Mouse (Mus musculus) urinary bladder, postnatal 4 days (tissue): ENCODE data around the gene Rnpepl1.

Source experiments
- DNase-seq, 2 experiments: peaks; one replicate each; pipeline ENCODE4 v3.0.0; 2021 to 2022; ENCODE audit warnings: low spot score in 2 of 2

Rnpepl1 gene

DNA sequence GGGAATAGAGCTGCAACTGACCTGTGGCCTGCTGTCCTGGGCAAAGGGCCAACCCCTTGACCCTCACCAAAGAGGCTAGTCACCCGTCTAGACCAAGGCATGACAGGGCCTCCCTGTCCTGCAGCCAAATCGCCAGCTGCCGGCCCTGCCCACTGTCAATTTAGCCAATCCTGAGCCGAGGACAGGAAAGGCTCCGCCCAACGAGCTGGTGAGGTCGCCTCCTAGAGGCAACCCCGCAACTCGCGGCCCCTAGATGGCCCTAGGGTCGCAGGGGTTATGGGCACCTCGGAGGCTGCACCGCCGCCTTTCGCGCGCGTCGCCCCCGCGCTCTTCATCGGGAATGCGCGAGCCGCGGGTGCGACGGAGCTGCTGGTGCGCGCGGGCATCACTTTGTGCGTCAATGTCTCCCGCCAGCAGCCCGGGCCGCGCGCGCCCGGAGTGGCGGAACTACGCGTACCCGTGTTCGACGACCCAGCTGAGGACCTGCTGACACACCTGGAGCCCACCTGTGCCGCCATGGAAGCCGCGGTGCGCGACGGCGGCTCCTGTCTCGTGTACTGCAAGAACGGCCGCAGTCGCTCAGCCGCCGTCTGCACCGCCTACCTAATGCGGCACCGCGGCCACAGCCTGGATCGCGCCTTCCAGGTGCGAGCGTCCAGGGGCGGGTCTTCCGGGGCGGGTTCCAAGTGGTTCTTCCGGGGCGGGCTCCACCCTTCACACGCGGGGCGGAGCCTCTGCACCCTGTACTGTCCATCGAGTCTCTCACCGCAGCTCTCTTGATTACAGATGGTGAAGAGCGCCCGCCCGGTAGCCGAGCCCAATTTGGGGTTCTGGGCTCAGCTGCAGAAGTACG, 3.6 kb upstream of the Rnpepl1 start, which contains the start of gene Dusp28:
Gene Dusp28 (plus strand): TSS at position 203 of the 853 bp plus-strand sequence.
- DNase-seq: peak; percentile 79 to 84

- DNase-seq: no peak
Measured at GRCm38 (mm10) chr1:92907632-92908360, 2.8 kb upstream of the Rnpepl1 start.

- DNase-seq: no peak
Measured at GRCm38 (mm10) chr1:92908664-92909063, 1.9 kb upstream of the Rnpepl1 start.

DNA sequence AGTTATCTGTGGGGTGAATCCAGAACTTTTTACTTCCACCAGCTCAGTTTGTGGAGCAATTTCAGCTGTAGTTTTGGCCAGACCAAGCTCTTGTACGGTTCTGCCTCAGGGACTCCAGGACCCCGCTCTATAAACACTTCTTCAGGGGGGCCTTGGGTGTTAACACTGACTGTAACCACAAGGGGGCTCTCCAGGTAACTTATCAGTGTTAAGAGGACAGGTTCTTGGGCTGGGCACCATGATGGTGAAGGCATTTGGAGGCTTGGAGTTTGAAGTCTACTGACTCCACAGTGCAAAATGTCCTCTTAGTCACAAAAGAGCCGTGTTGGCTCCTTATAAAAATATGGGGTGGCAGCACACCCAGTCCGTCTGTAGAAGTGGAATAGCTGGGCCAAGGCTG, 1.5 kb upstream of the Rnpepl1 start:
- no peak for DNase-seq

DNA sequence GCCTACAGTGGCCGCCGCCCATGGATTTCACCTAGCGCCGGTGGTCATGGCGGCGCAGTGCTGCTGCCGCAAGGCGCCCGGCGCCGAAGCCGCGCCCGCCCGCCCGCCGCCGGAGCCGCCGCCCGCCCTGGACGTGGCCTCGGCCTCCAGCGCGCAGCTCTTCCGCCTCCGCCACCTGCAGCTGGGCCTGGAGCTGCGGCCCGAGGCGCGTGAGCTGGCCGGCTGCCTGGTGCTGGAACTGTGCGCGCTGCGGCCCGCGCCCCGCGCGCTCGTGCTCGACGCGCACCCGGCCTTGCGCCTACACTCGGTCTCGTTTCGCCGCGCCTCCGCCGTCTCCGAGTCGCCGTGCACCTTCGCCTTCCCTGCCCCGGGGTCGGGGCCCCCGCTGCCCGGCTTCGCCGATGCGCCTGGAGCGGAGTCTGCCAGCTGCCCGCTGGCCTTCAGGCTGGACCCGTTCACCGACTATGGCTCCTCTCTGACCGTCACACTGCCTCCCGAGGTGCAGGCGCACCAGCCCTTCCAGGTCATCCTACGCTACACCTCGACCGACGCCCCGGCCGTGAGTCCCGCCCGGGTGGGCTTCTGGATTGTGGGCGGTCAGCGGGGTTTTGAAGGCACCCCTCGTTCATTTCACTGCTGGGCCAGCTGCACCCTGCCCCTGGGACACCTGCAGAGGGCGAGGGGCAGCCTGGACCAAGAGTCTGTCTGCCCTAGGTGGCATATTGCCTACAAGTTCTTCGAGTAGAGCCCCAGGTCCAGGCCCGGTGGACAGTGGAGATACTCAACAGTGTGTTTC, 540 bp downstream of the Rnpepl1 start:
- DNase-seq: peak in 1 of 2 experiments; percentile 59

DNA sequence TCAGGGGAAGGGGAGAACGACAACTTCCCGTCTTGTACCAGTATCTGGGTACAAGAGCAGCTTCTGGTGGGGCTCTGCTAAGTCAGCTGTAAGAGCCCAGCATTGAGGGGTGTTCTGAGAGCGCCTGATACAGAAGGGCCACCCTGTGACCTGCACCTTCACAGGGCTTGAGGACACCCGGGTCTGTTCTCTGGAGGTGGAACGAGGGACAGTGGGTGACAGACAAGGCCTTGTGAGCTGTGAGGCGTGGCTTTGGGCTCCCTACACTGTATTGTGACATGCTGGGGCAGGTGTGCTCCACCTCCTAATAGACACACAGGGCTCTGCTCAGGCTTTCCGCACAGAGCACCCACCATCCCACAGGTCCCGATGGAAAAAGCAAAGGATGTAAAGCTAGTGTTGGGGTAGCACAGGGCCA, 1.1 kb downstream of the Rnpepl1 start:
- no peak for DNase-seq

DNA sequence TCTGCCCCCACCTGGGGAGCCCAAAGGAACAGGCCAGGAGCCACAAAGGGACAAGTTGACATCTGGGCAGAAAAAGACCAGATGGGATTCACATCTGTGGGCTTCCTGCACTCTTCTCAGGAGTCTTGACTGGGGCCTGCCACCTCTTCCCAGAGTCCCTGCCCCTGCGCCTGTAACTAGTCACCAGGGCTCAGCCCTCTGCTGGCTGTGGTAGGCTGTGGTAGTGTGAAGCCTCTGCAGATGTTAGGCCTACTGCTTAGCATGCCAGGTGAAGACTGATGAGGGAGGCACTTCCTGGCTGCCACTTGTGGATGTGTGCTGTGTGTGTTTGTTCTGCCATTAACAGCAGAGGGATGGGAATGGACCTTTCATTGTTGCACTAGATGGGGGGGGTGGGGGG, 1.7 kb downstream of the Rnpepl1 start:
- no peak for DNase-seq

GRCm38 (mm10) chr1:92914239-92914638, 3.7 kb downstream of the Rnpepl1 start:
- DNase-seq: no peak

DNA sequence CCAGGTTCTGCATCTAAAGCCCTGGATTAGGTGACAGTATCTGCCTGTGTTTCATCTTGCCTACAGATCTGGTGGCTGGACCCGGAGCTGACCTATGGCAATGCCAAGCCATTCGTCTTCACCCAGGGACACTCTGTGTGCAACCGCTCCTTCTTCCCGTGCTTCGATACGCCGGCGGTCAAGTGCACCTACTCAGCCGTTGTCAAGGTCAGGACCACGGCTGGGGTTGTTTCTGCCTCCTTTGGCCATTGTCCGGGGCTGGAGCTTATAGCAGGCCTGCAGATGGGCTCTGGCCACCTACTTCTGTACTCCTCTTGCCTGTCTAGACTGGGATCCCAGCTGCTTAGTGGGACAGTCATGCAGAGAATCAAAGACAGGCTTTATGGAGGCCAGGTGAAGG, 4.4 kb downstream of the Rnpepl1 start:
- no peak for DNase-seq

DNA sequence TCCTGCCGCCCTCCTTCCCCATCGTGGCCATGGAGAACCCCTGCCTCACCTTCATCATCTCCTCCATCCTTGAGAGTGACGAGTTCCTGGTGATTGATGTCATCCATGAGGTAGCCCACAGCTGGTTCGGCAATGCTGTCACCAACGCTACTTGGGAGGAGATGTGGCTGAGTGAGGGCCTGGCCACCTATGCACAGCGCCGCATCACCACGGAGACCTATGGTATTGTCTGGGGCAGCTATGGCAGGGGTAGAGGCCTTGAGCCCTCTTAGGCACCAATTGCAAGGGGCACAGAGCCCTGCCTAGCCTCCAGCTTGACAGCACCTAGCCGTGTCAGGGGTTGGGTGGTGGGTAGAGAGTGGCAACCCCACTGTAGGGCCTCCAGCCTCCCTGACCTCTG, 6.1 kb downstream of the Rnpepl1 start:
- no peak for DNase-seq

GRCm38 (mm10) chr1:92919151-92919550, 8.6 kb downstream of the Rnpepl1 start:
- DNase-seq: no peak

DNA sequence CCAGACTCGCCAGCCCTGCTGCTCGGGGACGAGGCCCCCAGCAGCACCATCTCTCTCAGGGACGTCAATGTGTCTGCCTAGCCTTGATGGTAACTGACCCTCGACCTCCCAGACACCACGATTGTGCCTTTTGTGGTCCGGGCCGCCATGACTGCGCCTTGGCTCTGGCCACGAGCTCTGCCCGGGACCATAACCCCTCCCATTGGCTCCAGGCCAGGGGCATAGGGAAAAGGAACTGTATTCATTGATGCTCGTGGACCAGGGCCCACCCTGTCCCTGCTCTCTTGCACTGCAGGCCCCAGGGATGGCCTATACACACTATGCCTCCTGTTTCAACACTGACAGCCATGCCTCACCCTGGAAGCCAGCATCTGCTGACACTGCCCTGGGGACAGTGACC, 9.2 kb downstream of the Rnpepl1 start:
- no peak for DNase-seq

DNA sequence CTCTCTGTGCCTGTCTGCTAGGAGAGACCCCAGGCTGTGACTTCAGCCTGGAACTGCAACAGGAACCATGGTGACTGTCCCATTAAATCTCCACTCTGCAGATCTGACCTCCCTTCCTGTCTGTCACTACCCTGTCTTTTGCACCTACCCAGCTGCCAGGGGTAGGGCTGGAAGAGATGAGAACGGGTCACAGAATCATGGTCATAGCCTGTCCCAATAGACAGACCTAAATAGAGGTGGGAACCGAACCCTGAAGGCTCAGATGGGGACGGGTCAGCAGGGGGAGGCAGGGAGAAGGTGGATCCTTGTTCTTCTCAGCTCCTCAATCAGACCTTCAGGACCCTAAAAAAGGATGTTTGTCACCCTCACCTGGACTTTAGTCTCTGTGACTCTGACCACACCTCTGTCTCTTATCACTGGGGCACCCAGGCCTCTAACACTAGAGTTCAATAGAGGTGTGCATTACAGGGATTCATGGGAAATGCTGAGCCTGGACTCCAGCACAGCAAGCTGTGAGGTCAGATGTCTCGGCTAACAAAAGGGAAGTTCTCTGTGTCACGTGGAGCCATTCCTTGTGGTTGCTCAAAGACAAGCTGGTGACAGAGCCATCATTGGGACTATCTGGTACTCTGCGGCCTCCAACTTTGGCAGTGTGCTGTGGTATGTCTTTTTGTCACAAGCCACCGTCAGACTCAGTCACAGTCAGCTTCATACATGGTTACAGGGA, 10.1 kb downstream of the Rnpepl1 start:
- no peak for DNase-seq

- no peak for DNase-seq
Measured at GRCm38 (mm10) chr1:92921496-92921895, 10.9 kb downstream of the Rnpepl1 start.

- no peak for DNase-seq
Measured at GRCm38 (mm10) chr1:92930171-92930706, 19.7 kb downstream of the Rnpepl1 start.

GRCm38 (mm10) chr1:92933611-92934010, 23.0 kb downstream of the Rnpepl1 start:
- DNase-seq: no peak

DNA sequence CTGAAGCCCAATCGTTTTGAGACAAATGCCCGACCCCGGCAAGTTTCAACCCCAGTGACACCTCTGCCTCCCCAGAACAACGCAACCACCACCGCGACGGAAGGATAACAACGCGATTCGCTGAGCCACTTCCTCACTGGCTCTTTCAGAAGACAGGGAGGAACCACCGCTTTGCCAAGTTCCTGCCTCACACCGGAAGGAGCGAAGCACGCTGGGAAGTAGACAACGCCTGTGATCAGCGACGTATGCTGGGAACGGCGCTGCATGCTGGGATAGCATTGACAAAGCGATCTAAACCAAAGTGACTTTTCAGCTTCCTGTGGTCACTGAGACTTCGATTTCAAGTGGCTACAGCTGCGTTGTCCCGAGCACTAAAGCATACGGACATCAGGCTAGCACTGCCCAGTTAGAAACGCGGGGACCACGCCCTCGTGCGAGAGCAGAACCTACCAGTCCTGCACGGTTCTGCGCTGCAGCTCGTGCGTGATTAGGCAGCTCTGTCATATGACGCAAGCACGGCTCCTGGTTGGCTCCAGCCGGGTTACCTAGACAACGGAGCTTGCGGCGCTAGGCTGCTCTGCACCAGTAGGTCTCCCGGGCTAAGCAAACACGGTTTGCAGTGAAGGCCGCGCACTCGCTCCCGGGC, 23.7 kb downstream of the Rnpepl1 start, which contains the start of gene Capn10:
Gene Capn10 (plus strand): TSS at position 195 of the 646 bp plus-strand sequence.
- DNase-seq: peak; percentile 88 to 89

DNA sequence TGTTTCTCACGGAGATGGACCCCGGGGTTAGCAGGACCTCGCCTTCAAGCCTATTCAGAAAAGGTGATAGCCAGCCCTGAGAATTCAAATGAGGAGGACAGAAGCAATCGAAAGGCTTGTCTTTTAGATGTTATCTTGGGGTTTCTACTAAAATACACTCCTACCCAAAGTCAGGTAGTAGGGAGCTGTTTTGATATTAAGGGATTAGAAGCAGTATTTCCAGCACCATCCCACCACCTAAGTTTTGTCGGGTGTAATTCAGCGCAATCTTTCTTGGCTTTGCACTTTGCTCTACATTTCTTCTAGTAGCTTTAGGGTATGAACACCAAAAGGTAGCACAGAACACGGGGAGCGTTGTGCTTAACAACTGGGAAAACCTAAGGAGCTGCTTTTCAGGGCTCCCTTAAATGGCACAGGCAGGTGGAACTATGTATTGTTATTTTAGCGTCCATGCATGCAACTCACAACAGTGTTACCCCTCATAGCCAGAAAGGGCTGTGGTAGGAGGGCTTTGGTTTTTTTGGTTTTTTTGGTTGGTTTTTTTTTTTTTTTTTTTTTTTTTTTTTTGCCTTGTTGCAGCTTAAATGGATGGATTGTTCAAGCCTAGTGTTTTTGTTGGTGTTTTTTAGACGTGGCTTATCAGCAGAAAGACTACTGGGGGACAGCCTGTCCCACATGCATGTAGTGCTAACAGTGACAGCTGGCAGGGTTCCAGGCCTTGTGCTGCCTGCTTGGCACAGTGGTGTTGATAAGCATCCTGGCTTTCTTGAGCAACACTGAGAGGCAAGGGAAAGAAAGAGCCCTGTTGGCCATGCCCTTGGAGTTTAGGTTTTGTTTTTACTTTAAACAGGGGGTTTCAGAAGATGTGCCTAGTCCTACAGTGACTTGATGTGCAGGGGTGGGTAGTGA, 24.7 kb downstream of the Rnpepl1 start:
- no peak for DNase-seq

DNA sequence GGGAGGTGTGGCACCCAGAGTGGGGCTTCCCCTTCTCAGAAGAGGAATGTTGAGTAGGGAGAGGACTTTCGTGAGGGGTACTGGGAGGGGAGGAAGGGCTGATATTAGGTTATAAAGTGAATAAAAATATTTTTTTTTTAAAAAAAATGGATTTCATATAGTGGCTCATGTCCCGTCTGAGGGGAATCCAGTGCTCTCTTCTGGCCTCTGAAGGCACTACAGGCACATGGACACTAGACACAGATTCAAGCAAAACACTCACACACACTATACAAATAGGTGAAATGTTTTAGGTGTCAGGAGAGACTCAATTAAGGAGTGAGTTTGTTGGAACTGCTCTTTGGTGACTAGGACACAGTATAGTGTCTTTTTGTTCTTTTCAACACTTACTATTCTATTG, 25.4 kb downstream of the Rnpepl1 start:
- no peak for DNase-seq
